Mouse (Mus musculus) MEL (cell line): Measurements from ENCODE around the gene Mast3. TPM values are rescaled to one million over a fixed set of nuclear protein-coding genes. Genes with fewer than 3 reads are reported as not detected.

Experiments
- DNase-seq: peaks from one replicate; pipeline ENCODE4 v3.0.0; 2011; ENCODE audit warnings: low read depth, low spot score
- H3K27ac ChIP-seq: 2 replicates; pipeline ENCODE4 v1.5.1; 2012; ENCODE audit warnings: low read depth, mild to moderate bottlenecking, control low read depth, low read length, moderate library complexity; ENCODE audit not compliant: control insufficient read depth
- H3K27me3 ChIP-seq, 2 experiments: fragments of 150-350 bp in 1 of 2; sonication (generic) in 1 of 2; 2 replicates each; pipeline ENCODE4 v1.6.1; 2012; ENCODE audit warnings: low read length in 2 of 2, mild to moderate bottlenecking in 2 of 2, improper control_type of control experiment in 1 of 2, moderate library complexity in 1 of 2; ENCODE audit not compliant: insufficient read depth in 2 of 2, control insufficient read depth in 1 of 2
- H3K36me3 ChIP-seq, 2 experiments: 2 replicates each; pipeline ENCODE4 v1.6.1; 2012 to 2014; ENCODE audit warnings: low read length in 2 of 2, improper control_type of control experiment in 1 of 2, inconsistent platforms in 1 of 2, mild to moderate bottlenecking in 1 of 2; ENCODE audit not compliant: insufficient read depth in 2 of 2, control insufficient read depth in 1 of 2
- H3K4me1 ChIP-seq, 2 experiments: fragments of 150-350 bp in 1 of 2; sonication (generic) in 1 of 2; 2 replicates each; pipeline ENCODE4 v1.6.1; 2012; ENCODE audit warnings: low read length in 2 of 2, improper control_type of control experiment in 1 of 2, mild to moderate bottlenecking in 1 of 2; ENCODE audit not compliant: insufficient read depth in 2 of 2, control insufficient read depth in 1 of 2
- H3K4me3 ChIP-seq, 2 experiments: fragments of 150-350 bp in 1 of 2; sonication (generic) in 1 of 2; 2 replicates each; pipeline ENCODE4 v1.5.1; 2012; ENCODE audit warnings: low read depth in 2 of 2, low read length in 2 of 2, mild to moderate bottlenecking in 2 of 2, moderate library complexity in 2 of 2, control low read depth in 1 of 2, improper control_type of control experiment in 1 of 2; ENCODE audit not compliant: control insufficient read depth in 1 of 2, insufficient read depth in 1 of 2
- H3K79me2 ChIP-seq: 2 replicates; pipeline ENCODE4 v1.6.1; 2012; ENCODE audit warnings: mild to moderate bottlenecking, low read length, moderate library complexity; ENCODE audit not compliant: control insufficient read depth, poor library complexity, insufficient read depth
- H3K9ac ChIP-seq: 2 replicates; pipeline ENCODE4 v1.6.1; 2012; ENCODE audit warnings: low read depth, mild to moderate bottlenecking, control low read depth, low read length, moderate library complexity; ENCODE audit not compliant: control insufficient read depth, poor library complexity, severe bottlenecking
- H3K9me3 ChIP-seq: fragments of 150-350 bp; sonication (generic); replicated peaks from 2 replicates; pipeline ENCODE4 v1.6.1; 2012; ENCODE audit warnings: mild to moderate bottlenecking, low read length, improper control_type of control experiment, moderate library complexity; ENCODE audit not compliant: insufficient read depth
- BHLHE40 ChIP-seq: IDR thresholded peaks from 2 replicates; pipeline ENCODE4 v1.6.1; 2012; ENCODE audit warnings: low read depth, mild to moderate bottlenecking, inconsistent platforms, low read length, improper control_type of control experiment, borderline replicate concordance
- CHD1 ChIP-seq: IDR thresholded peaks from 2 replicates; pipeline ENCODE4 v1.6.1; 2012; ENCODE audit warnings: low read depth, mild to moderate bottlenecking, inconsistent platforms, low read length, improper control_type of control experiment
- CHD2 ChIP-seq: IDR thresholded peaks from 2 replicates; pipeline ENCODE4 v1.6.1; 2011; ENCODE audit warnings: low read length, improper control_type of control experiment
- CTCF ChIP-seq, 3 experiments: IDR thresholded peaks in 2 of 3; conservative IDR thresholded peaks in 1 of 3; 2 replicates each; pipeline ENCODE4 v1.5.1; 2011 to 2012; ENCODE audit warnings: low read length in 3 of 3, low read depth in 2 of 3, mild to moderate bottlenecking in 2 of 3, improper control_type of control experiment in 1 of 3, inconsistent platforms in 1 of 3, mixed read lengths in 1 of 3, moderate library complexity in 1 of 3; ENCODE audit not compliant: control insufficient read depth in 1 of 3, insufficient read depth in 1 of 3, poor library complexity in 1 of 3, severe bottlenecking in 1 of 3
- E2F4 ChIP-seq: IDR thresholded peaks from 2 replicates; pipeline ENCODE4 v1.6.1; 2011; ENCODE audit warnings: low read depth, low read length, improper control_type of control experiment, borderline replicate concordance
- ELF1 ChIP-seq: IDR thresholded peaks from 2 replicates; pipeline ENCODE4 v1.6.1; 2014; ENCODE audit warnings: low read depth, mild to moderate bottlenecking, inconsistent platforms, low read length, improper control_type of control experiment, moderate library complexity
- EP300 ChIP-seq, 2 experiments: IDR thresholded peaks; 2 replicates each; pipeline ENCODE4 v1.6.1; 2011; ENCODE audit warnings: improper control_type of control experiment in 2 of 2, low read length in 2 of 2, low read depth in 1 of 2, mild to moderate bottlenecking in 1 of 2
- ETS1 ChIP-seq: IDR thresholded peaks from 2 replicates; pipeline ENCODE4 v1.6.1; 2012; ENCODE audit warnings: low read depth, mild to moderate bottlenecking, inconsistent platforms, low read length, improper control_type of control experiment, moderate library complexity
- GABPA ChIP-seq: IDR thresholded peaks from 2 replicates; pipeline ENCODE4 v1.6.1; 2012; ENCODE audit warnings: low read depth, mild to moderate bottlenecking, inconsistent platforms, low read length, improper control_type of control experiment, moderate library complexity
- GATA1 ChIP-seq: IDR thresholded peaks from 2 replicates; pipeline ENCODE4 v1.6.1; 2011; ENCODE audit warnings: low read depth, low read length, improper control_type of control experiment
- HCFC1 ChIP-seq: IDR thresholded peaks from 2 replicates; pipeline ENCODE4 v1.6.1; 2012; ENCODE audit warnings: low read depth, mild to moderate bottlenecking, inconsistent platforms, low read length, improper control_type of control experiment, moderate library complexity
- JUND ChIP-seq: IDR thresholded peaks from 2 replicates; pipeline ENCODE4 v1.6.1; 2011; ENCODE audit warnings: low read depth, mild to moderate bottlenecking, improper control_type of control experiment, low read length
- KAT2A ChIP-seq: conservative IDR thresholded peaks from 2 replicates; pipeline ENCODE4 v1.6.1; 2012; ENCODE audit warnings: low read depth, low read length, improper control_type of control experiment, inconsistent platforms
- MAFK ChIP-seq: IDR thresholded peaks from 2 replicates; pipeline ENCODE4 v1.6.1; 2011; ENCODE audit warnings: low read depth, mild to moderate bottlenecking, low read length, improper control_type of control experiment, borderline replicate concordance
- MAX ChIP-seq: IDR thresholded peaks from 2 replicates; pipeline ENCODE4 v1.6.1; 2011; ENCODE audit warnings: low read length, improper control_type of control experiment
- MAZ ChIP-seq: IDR thresholded peaks from 2 replicates; pipeline ENCODE4 v1.6.1; 2012; ENCODE audit warnings: low read depth, mild to moderate bottlenecking, inconsistent platforms, low read length, improper control_type of control experiment
- MEF2A ChIP-seq: IDR thresholded peaks from 2 replicates; pipeline ENCODE4 v1.6.1; 2014; ENCODE audit warnings: low read depth, mild to moderate bottlenecking, inconsistent platforms, low read length, improper control_type of control experiment; ENCODE audit not compliant: poor library complexity, insufficient replicate concordance, severe bottlenecking; ENCODE audit errors: extremely low read depth
- MXI1 ChIP-seq: IDR thresholded peaks from 2 replicates; pipeline ENCODE4 v1.6.1; 2011; ENCODE audit warnings: mild to moderate bottlenecking, low read depth, low read length, improper control_type of control experiment
- MYB ChIP-seq: IDR thresholded peaks from 2 replicates; pipeline ENCODE4 v1.6.1; 2011; ENCODE audit warnings: mild to moderate bottlenecking, low read depth, low read length, improper control_type of control experiment
- NELFE ChIP-seq: IDR thresholded peaks from 2 replicates; pipeline ENCODE4 v1.6.1; 2011; ENCODE audit warnings: low read depth, low read length, improper control_type of control experiment
- NRF1 ChIP-seq: IDR thresholded peaks from 2 replicates; pipeline ENCODE4 v1.6.1; 2014; ENCODE audit warnings: low read depth, mild to moderate bottlenecking, inconsistent platforms, low read length, improper control_type of control experiment, moderate library complexity; ENCODE audit not compliant: poor library complexity, insufficient read depth, severe bottlenecking
- POLR2A ChIP-seq, 2 experiments: IDR thresholded peaks; 2 replicates each; pipeline ENCODE4 v1.6.1; 2011 to 2012; ENCODE audit warnings: low read length in 2 of 2, mild to moderate bottlenecking in 2 of 2, control low read depth in 1 of 2, improper control_type of control experiment in 1 of 2, low read depth in 1 of 2, moderate library complexity in 1 of 2; ENCODE audit not compliant: control insufficient read depth in 1 of 2, insufficient read depth in 1 of 2, poor library complexity in 1 of 2
- POLR2AphosphoS2 ChIP-seq: IDR thresholded peaks from 2 replicates; pipeline ENCODE4 v1.6.1; 2011; ENCODE audit warnings: low read length, improper control_type of control experiment
- POLR2AphosphoS5 ChIP-seq: IDR thresholded peaks from 2 replicates; pipeline ENCODE4 v1.6.1; 2012; ENCODE audit warnings: low read depth, borderline replicate concordance, mild to moderate bottlenecking, inconsistent platforms, low read length, moderate library complexity, mixed read lengths
- RAD21 ChIP-seq: IDR thresholded peaks from 2 replicates; pipeline ENCODE4 v1.6.1; 2011; ENCODE audit warnings: mild to moderate bottlenecking, low read depth, low read length, improper control_type of control experiment
- RCOR1 ChIP-seq: IDR thresholded peaks from 2 replicates; pipeline ENCODE4 v1.6.1; 2012; ENCODE audit warnings: low read depth, mild to moderate bottlenecking, inconsistent platforms, low read length, improper control_type of control experiment
- SMC3 ChIP-seq: IDR thresholded peaks from 2 replicates; pipeline ENCODE4 v1.6.1; 2011; ENCODE audit warnings: low read depth, low read length, improper control_type of control experiment
- TAL1 ChIP-seq: IDR thresholded peaks from 2 replicates; pipeline ENCODE4 v1.6.1; 2012; ENCODE audit warnings: mild to moderate bottlenecking, inconsistent platforms, low read length, moderate library complexity, mixed read lengths
- TBP ChIP-seq: IDR thresholded peaks from 2 replicates; pipeline ENCODE4 v1.8.0; 2011; ENCODE audit warnings: low read depth, low read length, improper control_type of control experiment
- TCF12 ChIP-seq: IDR thresholded peaks from 2 replicates; pipeline ENCODE4 v1.6.1; 2014; ENCODE audit warnings: low read depth, mild to moderate bottlenecking, inconsistent platforms, low read length, improper control_type of control experiment, moderate library complexity
- UBTF ChIP-seq: IDR thresholded peaks from 2 replicates; pipeline ENCODE4 v1.6.1; 2012; ENCODE audit warnings: low read depth, mild to moderate bottlenecking, inconsistent platforms, low read length, improper control_type of control experiment, moderate library complexity, borderline replicate concordance; ENCODE audit not compliant: insufficient read depth
- USF1 ChIP-seq: IDR thresholded peaks from 2 replicates; pipeline ENCODE4 v1.6.1; 2014; ENCODE audit warnings: low read depth, mild to moderate bottlenecking, inconsistent platforms, low read length, improper control_type of control experiment, moderate library complexity
- USF2 ChIP-seq, 2 experiments: IDR thresholded peaks; 2 replicates each; pipeline ENCODE4 v1.6.1; 2011 to 2012; ENCODE audit warnings: improper control_type of control experiment in 2 of 2, low read length in 2 of 2, borderline replicate concordance in 1 of 2, inconsistent platforms in 1 of 2, low read depth in 1 of 2, mild to moderate bottlenecking in 1 of 2; ENCODE audit not compliant: insufficient read depth in 1 of 2
- ZC3H11A ChIP-seq: IDR thresholded peaks from 2 replicates; pipeline ENCODE4 v1.6.1; 2012; ENCODE audit warnings: low read depth, mild to moderate bottlenecking, inconsistent platforms, low read length, improper control_type of control experiment
- ZKSCAN1 ChIP-seq: IDR thresholded peaks from 2 replicates; pipeline ENCODE4 v1.6.1; 2012; ENCODE audit warnings: low read depth, mild to moderate bottlenecking, inconsistent platforms, low read length, improper control_type of control experiment, moderate library complexity
- ZMIZ1 ChIP-seq: IDR thresholded peaks from 2 replicates; pipeline ENCODE4 v1.6.1; 2012; ENCODE audit warnings: low read depth, mild to moderate bottlenecking, inconsistent platforms, low read length, improper control_type of control experiment, moderate library complexity
- ZNF384 ChIP-seq: IDR thresholded peaks from 2 replicates; pipeline ENCODE4 v1.6.1; 2012; ENCODE audit warnings: low read depth, mild to moderate bottlenecking, inconsistent platforms, low read length, improper control_type of control experiment
- polyA plus RNA-seq, 2 experiments: library from polyadenylated mRNA; stranded (reverse) in 1 of 2; unstranded in 1 of 2; fragments of >175 nt in 1 of 2; fragments of >200 nt in 1 of 2; gene quantifications; 2 replicates each; pipeline versions ENCODE4 v1.2.1 to v1.2.4; 2012; ENCODE audit warnings: low replicate concordance in 2 of 2, low read depth in 1 of 2; ENCODE audit not compliant: insufficient read length in 2 of 2, insufficient read depth in 1 of 2, missing spikeins in 1 of 2
- total RNA-seq: library from RNA; depleted of rRNA; stranded (reverse); fragments of 300-350 nt; gene quantifications from 2 replicates; pipeline ENCODE4 v1.2.3, GENCODE M21; 2012

Gene Mast3
- total and polyA plus RNA-seq, 3 experiments = 13.5 to 54.7 TPM; not detected in 1

DNA sequence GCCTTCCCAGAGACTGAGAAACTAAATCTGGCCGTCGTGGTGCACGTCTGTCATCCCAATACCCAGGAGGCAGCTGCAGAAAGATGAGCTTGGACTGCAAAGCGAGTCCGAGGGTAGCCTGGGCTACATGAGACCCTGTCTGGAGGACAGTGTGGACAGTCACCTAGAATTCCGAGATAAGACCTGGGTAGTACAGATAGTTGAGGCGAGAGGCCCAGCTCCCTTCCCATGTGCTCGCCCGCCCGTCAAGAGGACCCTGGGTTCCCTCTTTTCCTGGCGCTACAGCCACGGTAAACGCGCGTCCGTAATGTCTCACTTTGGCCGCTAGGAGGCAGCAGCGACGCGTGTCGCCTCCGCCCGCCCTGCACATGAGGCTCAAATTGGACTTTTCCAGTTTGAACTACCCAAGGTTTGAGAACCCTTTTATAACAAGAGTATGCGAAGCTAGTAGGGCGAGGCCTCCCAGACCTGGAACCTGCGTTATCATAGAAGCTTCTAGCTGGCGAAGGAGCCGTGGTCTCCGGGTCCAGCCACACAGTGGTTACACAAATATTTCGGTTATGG is 16.6 kb upstream of the Mast3 start:
- Histone ChIP-seq H3K27me3 (no peaks in the 10 kb centered on the region), H3K4me3 (no peak overlapping the region), H3K27ac (no peak overlapping the region), H3K9me3 (no peaks in the 10 kb centered on the region), H3K9ac (no peak overlapping the region), H3K4me1 (peaks cover 3 to 5% of the 10 kb centered on the region in 2 experiments; a peak in 3 of 4 replicates), H3K79me2 (no peaks in the 10 kb centered on the region), H3K36me3 (no peaks in the 10 kb centered on the region)
- DNase-seq = peak; percentile 71
- TF ChIP-seq CHD1 (no peak), ZNF384 (no peak), TBP (no peak), CHD2 (no peak), NELFE (no peak), GATA1 (no peak), GABPA (no peak), TCF12 (no peak), ZKSCAN1 (no peak), ELF1 (no peak), RAD21 (peak; percentile 79), POLR2AphosphoS5 (no peak), POLR2A (IDR thresholded peaks at IDR 0.05; ENCODE audit: control insufficient read depth in 1 of 2, insufficient read depth in 1 of 2, low read depth in 1 of 2, low read length in 2 of 2, poor library complexity in 1 of 2) (no peak), SMC3 (peak; percentile 78), ZC3H11A (peak; percentile 72), MYB (no peak), ETS1 (no peak), ZMIZ1 (no peak), MAFK (no peak), USF2 (IDR thresholded peaks at IDR 0.05; ENCODE audit: borderline replicate concordance in 1 of 2, insufficient read depth in 1 of 2, low read depth in 1 of 2, low read length in 2 of 2) (no peak), BHLHE40 (no peak), CTCF (IDR thresholded peaks at IDR 0.05 in 2 of 3, conservative IDR thresholded peaks at IDR 0.05 in 1 of 3; ENCODE audit: control insufficient read depth in 1 of 3, insufficient read depth in 1 of 3, low read depth in 2 of 3, low read length in 3 of 3, poor library complexity in 1 of 3, severe bottlenecking in 1 of 3) (peak; percentile 85 to 96 (median 89)), NRF1 (no peak), UBTF (no peak), E2F4 (no peak), MXI1 (no peak), POLR2AphosphoS2 (no peak), TAL1 (no peak), MAX (peak; percentile 50; the same call in 1 of the 2 replicates), MEF2A (no peak), EP300 (IDR thresholded peaks at IDR 0.05; ENCODE audit: low read depth in 1 of 2, low read length in 2 of 2) (no peak), RCOR1 (no peak), HCFC1 (0 out of 2 replicates have a peak, but pooled peaks have one; percentile 37), JUND (no peak), USF1 (no peak), MAZ (no peak), KAT2A (no peak)
